Comparison of ENCODE assay signal across 43 mouse cellular contexts in genomic region chr2:104658659-104659058, GRCm38 (mm10). TPM values are rescaled to one million over a fixed set of nuclear protein-coding genes. Genes with fewer than 3 reads are reported as not detected.
"Had no signal": no experiment of that assay in that cellular context is flagged by ENCODE, and none has a peak within 500 bp of the region (broad histone marks: within the 10 kb centered on the region; RNA-seq: fewer than 3 reads in every experiment).

No protein-coding gene starts in this region.

- H3K9ac ChIP-seq: limb, embryonic 12.5 days; limb, embryonic 13.5 days; limb, embryonic 15.5 days; liver, embryonic 13.5 days; liver, embryonic 14.5 days; liver, embryonic 15.5 days; lung, embryonic 14.5 days; lung, embryonic 15.5 days; midbrain, embryonic 12.5 days; midbrain, embryonic 13.5 days; midbrain, embryonic 15.5 days; neural tube, embryonic 12.5 days; neural tube, embryonic 13.5 days had no signal

- ATAC-seq: lung, postnatal 0 days; midbrain, embryonic 13.5 days; midbrain, embryonic 15.5 days; midbrain, embryonic 16.5 days had no signal

- H3K4me3 ChIP-seq: left cerebral cortex, adult 2 months; limb, embryonic 10.5 days; limb, embryonic 12.5 days; limb, embryonic 13.5 days; limb, embryonic 15.5 days; liver, embryonic 13.5 days; liver, embryonic 15.5 days; lung, embryonic 15.5 days; megakaryocyte, embryonic 14.5 days; midbrain, embryonic 10.5 days; midbrain, embryonic 12.5 days; midbrain, embryonic 13.5 days; midbrain, embryonic 15.5 days; myocyte; neural tube, embryonic 12.5 days; neural tube, embryonic 13.5 days had no signal

- H3K4me2 ChIP-seq: limb, embryonic 12.5 days; limb, embryonic 13.5 days; limb, embryonic 15.5 days; liver, embryonic 13.5 days; liver, embryonic 15.5 days; lung, embryonic 14.5 days; lung, embryonic 15.5 days; midbrain, embryonic 11.5 days; midbrain, embryonic 12.5 days; midbrain, embryonic 13.5 days; midbrain, embryonic 15.5 days; neural tube, embryonic 12.5 days; neural tube, embryonic 13.5 days had no signal

- H3K9me3 ChIP-seq: limb, embryonic 10.5 days; limb, embryonic 12.5 days; limb, embryonic 13.5 days; limb, embryonic 15.5 days; liver, embryonic 13.5 days; liver, embryonic 15.5 days; lung, embryonic 15.5 days; megakaryocyte, embryonic 14.5 days; midbrain, embryonic 10.5 days; midbrain, embryonic 12.5 days; midbrain, embryonic 13.5 days; midbrain, embryonic 15.5 days; neural tube, embryonic 12.5 days; neural tube, embryonic 13.5 days had no signal

- H3K27me3 ChIP-seq: limb, embryonic 12.5 days; limb, embryonic 13.5 days; limb, embryonic 15.5 days; liver, embryonic 13.5 days; liver, embryonic 15.5 days; lung, embryonic 15.5 days; megakaryocyte, embryonic 14.5 days; midbrain, embryonic 12.5 days; midbrain, embryonic 13.5 days; midbrain, embryonic 15.5 days; neural tube, embryonic 12.5 days; neural tube, embryonic 13.5 days had no signal

- DNase-seq: left cerebral cortex, postnatal 4 days; liver, embryonic 13.5 days; lung, adult 18-20 months; lung, adult 2 months; lung, embryonic 14.5 days; lung, postnatal 10 days; lung, postnatal 14 days; lung, postnatal 36 days; lung, postnatal 4 days; midbrain, embryonic 14.5 days had no signal

- H3K27ac ChIP-seq: left cerebral cortex, adult 2 months; limb, embryonic 10.5 days; limb, embryonic 12.5 days; limb, embryonic 13.5 days; limb, embryonic 15.5 days; liver, embryonic 13.5 days; liver, embryonic 14.5 days; liver, embryonic 15.5 days; lung, embryonic 15.5 days; macrophage; midbrain, embryonic 10.5 days; midbrain, embryonic 12.5 days; midbrain, embryonic 13.5 days; midbrain, embryonic 15.5 days; neural tube, embryonic 12.5 days; neural tube, embryonic 13.5 days had no signal

- H3K4me1 ChIP-seq: limb, embryonic 10.5 days; limb, embryonic 12.5 days; limb, embryonic 13.5 days; limb, embryonic 15.5 days; lung, embryonic 15.5 days; midbrain, embryonic 10.5 days; midbrain, embryonic 12.5 days; midbrain, embryonic 13.5 days; midbrain, embryonic 15.5 days; neural tube, embryonic 12.5 days; neural tube, embryonic 13.5 days had no signal

RNA-seq across cellular contexts. Expression of gene Pin1rt1, which starts 57.5 kb away (rescaled TPM):
- total RNA-seq: left cerebral cortex, adult 18-20 months; left cerebral cortex, adult 2 months; left cerebral cortex, adult 8-10 months; left cerebral cortex, postnatal 10 days; left cerebral cortex, postnatal 14 days; left cerebral cortex, postnatal 25 days; left cerebral cortex, postnatal 36 days; left cerebral cortex, postnatal 4 days; megakaryocyte progenitor cell, adult 5-6 weeks; megakaryocyte, adult 5-6 weeks; megakaryocyte-erythroid progenitor cell, adult 5-6 weeks; midbrain, postnatal 0 days; monocyte, adult 5-6 weeks had no signal
- polyA plus RNA-seq: limb, embryonic 10.5 days; limb, embryonic 11.5 days; limb, embryonic 12.5 days; liver, embryonic 13.5 days; liver, embryonic 14.5 days; liver, embryonic 15.5 days; lung, adult 2 months; lung, embryonic 14.5 days; lung, embryonic 15.5 days; lung, postnatal 0 days; macrophage; midbrain, embryonic 10.5 days; midbrain, embryonic 11.5 days; midbrain, embryonic 12.5 days; midbrain, embryonic 14.5 days; midbrain, postnatal 0 days; myocyte; neural tube, embryonic 11.5 days; neural tube, embryonic 12.5 days; neural tube, embryonic 13.5 days had no signal
